ENCODE assay signal across 9 mouse cellular contexts in the genomic region with DNA sequence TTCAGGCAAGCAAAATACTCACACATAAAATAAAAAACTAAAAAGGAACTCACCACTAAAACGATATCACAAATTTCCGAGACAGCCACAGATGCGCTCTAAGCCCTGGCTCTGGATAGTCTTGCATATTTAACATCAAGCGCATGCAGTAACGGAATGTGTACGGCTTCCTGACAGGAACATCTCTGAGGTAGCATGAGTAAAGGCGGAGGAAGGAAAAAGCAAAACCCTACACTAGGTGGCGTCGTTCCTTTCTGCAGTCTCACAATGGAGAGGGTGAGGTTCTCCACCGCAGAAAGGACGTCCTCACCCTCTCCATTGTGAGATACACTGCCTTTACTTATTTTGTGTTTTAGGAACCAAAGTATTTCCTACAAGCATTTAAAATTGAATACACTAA. TPM values are rescaled to one million over a fixed set of nuclear protein-coding genes. Genes with fewer than 3 reads are reported as not detected.
DNase-seq lines count a peak whose midpoint lies in the region; ATAC-seq and TF ChIP-seq lines count a peak whose summit lies in the region.
"Had no signal": no experiment of that assay in that cellular context is flagged by ENCODE, and none has a peak within 500 bp of the region (broad histone marks: within the 10 kb centered on the region; RNA-seq: fewer than 3 reads in every experiment).

No protein-coding gene starts in this region.

- H3K4me2 ChIP-seq in hindbrain, postnatal 0 days (ENCODE audit: low read depth, low read length) = no peak overlapping the region
- H3K4me2 ChIP-seq in hindbrain, embryonic 14.5 days (replicated peaks) = no peak overlapping the region

- peak; percentile 57 for TF ChIP-seq CTCF in hindbrain, postnatal 0 days (IDR thresholded peaks at IDR 0.05; ENCODE audit: low read depth)

- H3K36me3 ChIP-seq in hindbrain, postnatal 0 days (ENCODE audit: insufficient read depth, low read length) = peaks cover 8% of the 10 kb centered on the region; the same call in 1 of the 2 replicates
- H3K36me3 ChIP-seq in hindbrain, embryonic 14.5 days (replicated peaks; ENCODE audit: control insufficient read depth, insufficient read depth) = peaks cover 25% of the 10 kb centered on the region

- no peaks in the 10 kb centered on the region for H3K27me3 ChIP-seq in hindbrain, postnatal 0 days (ENCODE audit: insufficient read depth, low read length)
- H3K27me3 ChIP-seq in hindbrain, embryonic 14.5 days (ENCODE audit: control insufficient read depth, insufficient read depth, low read length) = no peaks in the 10 kb centered on the region

- no peak overlapping the region for H3K4me3 ChIP-seq in hindbrain, postnatal 0 days (ENCODE audit: low read length)
- no peak overlapping the region for H3K4me3 ChIP-seq in hindbrain, embryonic 14.5 days (replicated peaks; ENCODE audit: low read length)

- no peak overlapping the region for H3K9ac ChIP-seq in hindbrain, postnatal 0 days (replicated peaks; ENCODE audit: low read length)
- no peak overlapping the region for H3K9ac ChIP-seq in hindbrain, embryonic 14.5 days

- no peak overlapping the region for H3K27ac ChIP-seq in hindbrain, postnatal 0 days
- no peak overlapping the region for H3K27ac ChIP-seq in hindbrain, embryonic 14.5 days
- H3K27ac ChIP-seq: macrophage had no signal

- no peak for ATAC-seq in hindbrain, postnatal 0 days
- no peak for ATAC-seq in hindbrain, embryonic 14.5 days (ENCODE audit: low FRiP score)
- ATAC-seq in monocyte, adult 5-6 weeks (replicated peaks; ENCODE audit: insufficient number of reproducible peaks, low FRiP score, low TSS enrichment, poor library complexity, severe bottlenecking) = no peak

- WGBS in hindbrain, postnatal 0 days = 68% methylated on average over 11 of the region's 11 CpGs
- WGBS in hindbrain, embryonic 14.5 days = 73% methylated on average over 11 of the region's 11 CpGs

- H3K9me3 ChIP-seq in hindbrain, postnatal 0 days (ENCODE audit: low read length) = no peaks in the 10 kb centered on the region
- no peaks in the 10 kb centered on the region for H3K9me3 ChIP-seq in hindbrain, embryonic 14.5 days (ENCODE audit: control insufficient read depth, low read length)

- H3K4me1 ChIP-seq in hindbrain, postnatal 0 days (ENCODE audit: insufficient read depth, low read length) = no peaks in the 10 kb centered on the region
- H3K4me1 ChIP-seq in hindbrain, embryonic 14.5 days (replicated peaks; ENCODE audit: control insufficient read depth, insufficient read depth, low read length) = no peaks in the 10 kb centered on the region

- peak; percentile 38 for DNase-seq in hindbrain, postnatal 0 days (ENCODE audit: low spot score)
- no peak for DNase-seq in hindbrain, embryonic 14.5 days (ENCODE audit: low spot score)
- peak; percentile 44 for DNase-seq in 416B (ENCODE audit: low read depth)
- DNase-seq in ES-CJ7 (ENCODE audit: low read depth, low spot score) = peak; percentile 65
- peak; percentile 42 for DNase-seq in induced T-regulatory cell, adult 2 months (ENCODE audit: low read depth)
- DNase-seq in urinary bladder, adult 2 months (ENCODE audit: low spot score) = no peak
- DNase-seq in layer of hippocampus, adult 8-10 months (ENCODE audit: low spot score in 2 of 2) = no peak

RNA-seq across cellular contexts. Expression of a gene that starts 8.4 kb away (rescaled TPM):
- total RNA-seq in hindbrain, postnatal 0 days (2014; rRNA removed) = 3.1 and 4.9 TPM in 2 replicates
- 3.9 and 4.0 TPM in 2 replicates for polyA plus RNA-seq in hindbrain, postnatal 0 days (2015; fragmentation: Nextera tagmentation; extraction: Ambion mirVana)
- 6.5 and 7.3 TPM in 2 replicates for polyA plus RNA-seq in hindbrain, embryonic 14.5 days (2014; fragmentation: Nextera tagmentation; extraction: Ambion mirVana)
- polyA plus RNA-seq in urinary bladder, adult 2 months (2012; rRNA removed) = 5.9 and 8.2 TPM in 2 replicates
- total RNA-seq in monocyte, adult 5-6 weeks (2017) = 47.3 to 60.0 TPM (median 56.2 TPM) in 3 replicates
- total RNA-seq in layer of hippocampus, adult 8-10 months (2022) = 10 to 100 TPM; 12.0 to 13.0 (median 12.4) TPM

RNA-seq across cellular contexts. Expression of a gene that starts 53.4 kb away (rescaled TPM):
- total RNA-seq in hindbrain, postnatal 0 days (2014; rRNA removed) = 79.9 and 80.1 TPM in 2 replicates
- 148 and 158 TPM in 2 replicates for polyA plus RNA-seq in hindbrain, postnatal 0 days (2015; fragmentation: Nextera tagmentation; extraction: Ambion mirVana)
- polyA plus RNA-seq in hindbrain, embryonic 14.5 days (2014; fragmentation: Nextera tagmentation; extraction: Ambion mirVana) = 136 and 143 TPM in 2 replicates
- polyA plus RNA-seq in urinary bladder, adult 2 months (2012; rRNA removed) = 44.7 and 47.3 TPM in 2 replicates
- total RNA-seq in monocyte, adult 5-6 weeks (2017) = 19.9 to 26.2 TPM (median 21.2 TPM) in 3 replicates
- 10 to 100 TPM; 81.1 to 91.2 (median 84.0) TPM for total RNA-seq in layer of hippocampus, adult 8-10 months (2022)

Comparison
In these comparisons a context has a peak if more than half of its experiments do, and no peak if none do; other contexts are left out.
1. DNase-seq: peak in hindbrain, postnatal 0 days (single experiment), 416B (single experiment), ES-CJ7 (single experiment) and induced T-regulatory cell, adult 2 months (single experiment); none in hindbrain, embryonic 14.5 days (single experiment), urinary bladder, adult 2 months (single experiment) and layer of hippocampus, adult 8-10 months (0 of 2).